Mouse (Mus musculus) gastrocnemius, postnatal 10 days (tissue): Measurements from ENCODE around the gene Tmem160. TPM values are rescaled to one million over a fixed set of nuclear protein-coding genes. Genes with fewer than 3 reads are reported as not detected.
A peak's percentile ranks its signal among the peaks of the same experiment; 100 is the strongest.

Experiments used
- DNase-seq: peaks from one replicate; pipeline ENCODE4 v3.0.0; 2021; ENCODE audit warnings: mixed read lengths
- total RNA-seq, 2 experiments: library from RNA; stranded (reverse); gene quantifications; 2 replicates each; pipeline ENCODE4 v1.2.3; 2021

The Tmem160 gene
- total RNA-seq, 2 experiments from 2014 or later: 18.8 to 18.9 TPM

- no peak for DNase-seq
Observed at GRCm38 (mm10) chr7:16441241-16441640, 11.3 kb upstream of the Tmem160 start.

GRCm38 (mm10) chr7:16451656-16452055 is 923 bp upstream of the Tmem160 start:
- no peak for DNase-seq

GRCm38 (mm10) chr7:16453118-16453711 is 636 bp downstream of the Tmem160 start:
- peak; percentile 34 for DNase-seq

DNA sequence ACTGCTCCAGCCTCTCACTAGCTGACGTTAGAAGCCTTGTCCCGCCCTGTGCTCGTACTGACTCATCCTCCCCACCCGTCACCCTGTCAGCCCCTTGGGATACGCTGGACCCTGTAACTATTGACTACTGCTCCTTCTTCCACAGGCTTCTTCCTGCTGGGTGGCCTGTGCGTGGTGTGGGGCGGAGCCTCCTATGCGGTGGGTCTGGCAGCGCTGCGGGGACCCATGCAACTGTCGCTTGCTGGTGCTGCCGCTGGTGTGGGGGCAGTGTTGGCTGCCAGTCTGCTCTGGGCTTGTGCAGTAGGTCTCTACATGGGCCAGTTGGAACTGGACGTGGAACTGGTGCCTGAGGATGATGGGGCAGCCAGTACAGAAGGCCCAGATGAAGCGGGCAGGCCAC is 2.4 kb downstream of the Tmem160 start:
- DNase-seq: no peak

- DNase-seq: no peak
Observed at GRCm38 (mm10) chr7:16456289-16456688, 3.7 kb downstream of the Tmem160 start.

DNA sequence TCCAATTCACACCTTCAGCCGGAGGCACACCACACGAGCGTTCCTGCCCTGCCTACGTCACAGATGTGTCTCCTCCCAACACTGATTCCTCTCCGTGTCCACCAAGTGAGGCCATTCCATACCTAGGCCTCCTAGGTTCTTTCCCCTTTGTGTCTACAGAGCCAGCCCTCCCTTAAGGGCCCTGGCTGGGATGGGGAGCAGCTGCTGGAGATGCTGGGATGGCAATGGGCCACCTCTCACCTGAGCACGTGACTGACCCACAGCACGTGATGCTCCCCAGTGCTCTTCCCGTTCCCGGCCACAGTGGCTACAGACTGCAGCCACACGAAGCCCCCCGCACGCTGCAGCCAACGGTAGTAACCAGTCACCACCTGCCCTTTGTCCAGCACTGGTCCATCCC is 8.0 kb downstream of the Tmem160 start:
- no peak for DNase-seq

DNA sequence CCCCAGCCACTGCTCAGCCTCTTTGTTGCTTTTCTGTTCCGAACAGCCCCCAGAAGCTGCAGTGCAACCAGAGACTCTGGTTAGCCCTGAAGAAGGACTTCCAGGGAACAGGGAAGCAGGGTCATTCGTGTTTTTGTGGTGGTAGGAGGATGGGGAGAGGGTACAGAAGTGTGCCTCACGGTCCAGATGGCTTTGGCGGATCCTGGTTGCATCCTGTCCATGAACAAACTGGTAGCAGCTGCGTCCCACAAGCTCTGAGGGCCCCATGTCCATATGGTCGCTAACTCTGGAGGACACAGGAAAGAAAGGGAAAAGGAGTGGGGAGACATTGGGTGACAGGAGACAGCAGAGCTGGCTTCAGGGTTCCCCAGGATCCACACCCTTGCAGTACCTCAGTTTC is 8.6 kb downstream of the Tmem160 start:
- no peak for DNase-seq

DNA sequence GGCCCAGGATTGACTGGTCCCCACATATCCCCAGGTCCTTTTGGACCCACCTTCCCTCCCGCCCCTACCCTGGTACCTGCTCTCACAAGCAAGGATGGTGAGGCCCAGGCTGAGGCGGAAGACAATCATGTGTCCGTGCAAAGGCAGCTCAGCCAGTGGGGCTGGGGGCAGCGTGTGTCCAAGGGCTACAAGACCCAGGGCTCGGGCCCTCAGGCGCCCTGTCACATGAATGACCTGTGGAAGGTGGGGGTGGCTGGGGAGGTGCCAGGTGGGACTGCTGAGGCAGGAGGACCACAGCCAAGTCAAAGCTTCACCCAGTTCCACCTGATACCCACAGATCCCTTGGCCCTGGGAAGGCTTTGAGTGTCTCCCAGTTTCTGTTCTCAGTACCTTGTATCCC is 9.1 kb downstream of the Tmem160 start:
- no peak for DNase-seq

- peak; percentile 87 for DNase-seq
Observed at GRCm38 (mm10) chr7:16463214-16463613, 10.6 kb downstream of the Tmem160 start.

- peak; percentile 76 for DNase-seq
Observed at GRCm38 (mm10) chr7:16465160-16465559, 12.6 kb downstream of the Tmem160 start.

DNA sequence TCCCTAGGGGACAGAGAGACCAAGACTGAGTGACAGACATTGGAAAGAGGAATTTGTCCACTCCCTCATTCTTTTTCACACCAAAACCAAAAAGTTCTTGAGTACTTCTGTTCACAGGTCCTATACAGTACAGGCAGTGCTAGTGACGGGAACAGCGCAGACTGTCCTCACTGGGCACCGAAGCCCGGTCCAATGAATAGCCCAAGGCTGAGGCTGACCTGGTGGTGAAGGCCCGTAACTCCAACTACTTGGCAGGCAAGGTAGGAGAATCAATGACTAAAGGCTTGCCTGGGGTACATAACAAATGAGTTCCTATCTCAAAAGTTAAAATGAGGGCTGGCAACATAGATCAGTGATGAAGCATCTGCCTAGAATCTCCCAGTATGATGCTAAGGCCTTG is 13.0 kb downstream of the Tmem160 start:
- no peak for DNase-seq

GRCm38 (mm10) chr7:16466565-16466964 is 14.0 kb downstream of the Tmem160 start:
- DNase-seq: no peak

GRCm38 (mm10) chr7:16468115-16468514 is 15.5 kb downstream of the Tmem160 start:
- DNase-seq: no peak

DNA sequence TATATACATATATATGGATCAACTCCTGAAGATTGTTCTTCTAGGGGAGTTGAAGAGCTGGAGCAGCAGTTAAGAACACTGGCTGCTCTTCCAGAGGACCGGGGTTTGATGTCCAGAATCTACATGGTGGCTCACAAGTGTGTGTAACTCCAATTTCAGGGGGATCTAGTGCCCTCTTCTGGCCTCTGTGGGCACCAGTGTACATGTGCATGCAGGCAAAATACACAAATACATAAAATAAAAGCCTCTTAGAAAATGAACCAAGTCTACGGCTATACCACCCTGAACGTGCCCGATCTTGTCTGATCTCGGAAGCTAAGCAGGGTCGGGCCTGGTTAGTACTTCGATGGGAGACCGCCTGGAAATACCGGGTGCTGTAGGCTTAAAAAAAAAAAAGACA is 19.0 kb downstream of the Tmem160 start:
- DNase-seq: no peak

GRCm38 (mm10) chr7:16472116-16472709 is 19.6 kb downstream of the Tmem160 start:
- DNase-seq: no peak

DNA sequence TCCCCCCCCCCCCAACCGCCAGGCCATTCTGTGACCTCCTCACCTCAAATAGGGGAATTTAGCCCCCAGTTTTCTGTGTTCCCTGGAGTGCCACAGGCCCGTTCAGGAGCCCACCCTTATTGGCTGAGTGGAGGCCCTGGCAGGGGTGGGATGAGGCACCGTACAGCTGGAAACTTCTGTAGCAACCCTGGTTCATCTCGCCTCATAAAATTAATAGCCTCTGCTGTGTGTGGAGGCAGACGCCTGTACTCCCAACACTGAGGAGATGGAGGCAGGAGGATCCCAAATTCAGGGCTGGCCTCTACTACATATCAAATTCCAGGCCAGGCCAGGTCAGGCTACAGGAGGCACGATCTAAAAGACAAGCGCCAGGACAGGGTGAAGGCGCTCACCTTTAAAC is 21.3 kb downstream of the Tmem160 start:
- DNase-seq: no peak

- no peak for DNase-seq
Observed at GRCm38 (mm10) chr7:16474445-16474844, 21.9 kb downstream of the Tmem160 start.

DNA sequence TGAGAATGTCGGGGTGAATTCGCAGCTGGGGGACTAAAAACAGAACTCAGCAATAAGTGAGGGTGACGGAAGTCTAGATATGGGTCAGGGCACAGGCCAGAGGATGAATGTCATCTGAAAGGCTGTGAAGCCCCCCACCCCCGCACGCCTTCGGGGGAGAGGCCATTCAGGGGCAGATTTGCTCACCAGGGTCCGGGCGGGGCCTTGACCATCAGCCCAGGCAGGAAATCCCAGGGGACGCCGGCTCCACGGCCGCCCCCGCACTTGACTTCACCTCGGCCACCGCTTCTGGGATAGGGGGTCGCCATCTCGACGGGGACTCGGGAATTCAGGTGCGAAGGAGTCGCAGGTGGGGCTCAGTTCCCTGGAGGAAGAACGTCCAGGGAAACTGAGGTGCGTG is 22.7 kb downstream of the Tmem160 start:
- DNase-seq: no peak

- no peak for DNase-seq
Observed at GRCm38 (mm10) chr7:16475764-16476599, 23.4 kb downstream of the Tmem160 start.

DNA sequence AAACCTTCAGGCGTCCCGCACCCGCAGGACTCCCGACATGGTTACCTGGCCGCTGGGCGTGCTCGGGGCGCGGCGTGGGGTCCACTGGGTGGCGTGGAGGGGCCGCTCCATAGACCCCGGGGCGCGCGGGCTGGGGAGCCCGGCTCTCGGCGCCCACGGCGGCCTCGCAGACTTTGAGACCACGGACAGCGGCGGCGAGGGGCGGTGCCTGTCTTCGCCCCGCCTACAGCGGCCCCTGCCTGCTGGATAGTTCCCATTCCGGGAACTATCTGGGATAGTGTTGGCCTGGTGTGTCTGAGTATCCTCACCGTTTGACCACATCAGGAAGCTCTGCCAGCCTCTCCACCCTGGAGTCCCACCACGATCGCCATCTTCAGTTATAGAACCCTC is 24.0 kb downstream of the Tmem160 start:
- no peak for DNase-seq

DNA sequence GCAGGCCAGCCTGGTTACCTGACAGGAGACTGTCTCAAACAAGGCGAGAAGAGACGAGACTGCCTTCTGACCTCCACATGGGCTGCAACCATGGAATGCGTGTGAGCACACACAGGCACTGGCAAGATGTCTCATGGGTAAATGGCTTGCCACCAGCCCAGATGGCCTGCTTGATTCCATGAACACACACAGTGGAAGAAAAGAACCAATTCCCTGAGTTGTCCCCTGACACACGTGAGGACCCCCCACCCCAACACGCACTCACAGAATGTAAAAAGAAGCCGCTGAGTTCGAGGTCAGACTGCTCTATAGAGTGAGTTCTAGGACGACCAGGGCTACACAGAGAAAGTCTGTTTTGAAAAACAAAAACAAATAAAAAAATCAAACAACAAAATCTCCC is 25.0 kb downstream of the Tmem160 start, which contains the start of gene Npas1:
Gene Npas1, minus strand, starts transcription at position 101 of the 400 bp plus-strand sequence.
- no peak for DNase-seq

DNA sequence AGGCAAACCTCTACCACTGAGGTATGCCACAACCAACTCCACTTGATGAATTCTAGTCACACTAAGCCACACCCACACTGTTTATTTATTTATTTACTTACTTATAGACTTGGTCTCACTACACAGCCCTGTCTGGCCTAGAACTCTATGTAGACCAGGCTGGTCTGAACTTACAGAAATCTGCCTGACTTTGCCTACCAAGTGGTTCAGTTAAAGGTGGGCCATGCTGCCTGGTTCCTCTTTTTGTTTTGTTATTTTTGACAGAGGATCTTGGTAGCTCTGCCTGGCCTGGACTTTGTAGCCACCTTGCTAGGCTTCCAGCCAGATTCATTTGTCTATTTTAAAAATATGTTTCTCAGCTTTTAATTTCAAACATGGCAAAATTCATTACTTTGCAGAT is 36.2 kb downstream of the Tmem160 start:
- no peak for DNase-seq

GRCm38 (mm10) chr7:16489948-16490347 is 37.4 kb downstream of the Tmem160 start:
- DNase-seq: peak; percentile 45
